Mouse (Mus musculus) lung, adult 2 months (tissue): Measurements from ENCODE around the gene Fuk.

Experiments used
- CTCF ChIP-seq: fragments of 200-500 bp; IDR thresholded peaks from 2 replicates; pipeline ENCODE4 v1.5.1; 2011; ENCODE audit warnings: mild to moderate bottlenecking, low read length, control low read depth; ENCODE audit not compliant: insufficient read depth
- POLR2A ChIP-seq: fragments of 200-500 bp; IDR thresholded peaks from 2 replicates; pipeline ENCODE4 v1.6.1; 2011; ENCODE audit warnings: low read depth, mild to moderate bottlenecking, control low read depth, low read length, borderline replicate concordance; ENCODE audit errors: extremely low read depth

DNA sequence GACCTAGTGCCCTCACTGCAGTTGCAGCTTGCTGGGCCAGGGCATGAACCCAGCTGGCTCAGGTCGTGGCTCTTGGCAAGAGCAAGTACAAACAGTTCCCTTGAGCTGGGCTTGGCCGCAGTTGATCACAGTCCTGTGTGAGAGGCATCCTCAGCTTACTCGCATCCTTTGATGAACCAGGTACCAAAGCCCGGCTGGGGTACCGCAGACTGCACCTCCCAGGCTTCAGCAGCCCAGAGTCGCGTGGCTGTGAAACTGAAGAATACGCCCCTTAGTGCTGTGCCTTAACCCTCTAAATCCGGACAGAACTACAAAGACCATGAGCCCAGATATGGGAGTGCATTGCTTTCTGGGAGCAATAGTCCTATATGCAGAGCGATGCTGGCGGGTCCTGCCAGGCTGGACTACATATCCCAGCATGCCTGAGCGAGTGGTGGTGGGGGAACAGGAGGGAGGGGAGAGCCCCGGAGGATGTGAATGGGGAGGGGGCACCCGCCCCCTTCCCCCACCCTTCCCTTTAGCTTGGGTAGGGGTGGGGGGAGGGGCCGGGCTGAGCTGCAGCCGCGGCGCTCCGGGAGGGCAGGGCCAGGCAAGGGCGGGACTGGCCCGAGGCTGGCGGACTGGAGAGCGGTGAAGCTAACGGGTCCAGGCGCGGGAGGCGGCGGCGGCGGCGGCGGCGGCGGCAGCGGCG lies 17.2 kb upstream of the Fuk start, which contains the start of gene St3gal2:
- TF ChIP-seq POLR2A (no peak), CTCF (no peak)
